In genomic region chr16:18653290-18654160, GRCm38 (mm10) we compare ENCODE assay signal across 24 mouse cellular contexts. TPM values are rescaled to one million over a fixed set of nuclear protein-coding genes. Genes with fewer than 3 reads are reported as not detected.
DNase-seq lines count a peak whose midpoint lies in the region; ATAC-seq and TF ChIP-seq lines count a peak whose summit lies in the region.
"Had no signal": no experiment of that assay in that cellular context is flagged by ENCODE, and none has a peak within 500 bp of the region (broad histone marks: within the 10 kb centered on the region; RNA-seq: fewer than 3 reads in every experiment).

No protein-coding gene starts in this region.

- H3K4me2 ChIP-seq in liver, postnatal 0 days (ENCODE audit: low read depth, low read length), result no peak overlapping the region
- H3K4me2 ChIP-seq in intestine, embryonic 14.5 days (ENCODE audit: low read length), result no peak overlapping the region
- H3K4me2 ChIP-seq in forebrain, embryonic 15.5 days (replicated peaks), result no peak overlapping the region
- H3K4me2 ChIP-seq: hindbrain, embryonic 12.5 days; limb, embryonic 15.5 days; midbrain, embryonic 15.5 days had no signal

- H3K27ac ChIP-seq in liver, postnatal 0 days (ENCODE audit: low read depth), result no peak overlapping the region
- H3K27ac ChIP-seq in intestine, embryonic 14.5 days (ENCODE audit: low read depth), result no peak overlapping the region
- no peak overlapping the region for H3K27ac ChIP-seq in forebrain, embryonic 15.5 days (replicated peaks)
- H3K27ac ChIP-seq: forebrain, embryonic 10.5 days; hindbrain, embryonic 12.5 days; limb, embryonic 15.5 days; midbrain, embryonic 15.5 days had no signal

- no peak overlapping the region for H3K9ac ChIP-seq in liver, postnatal 0 days (replicated peaks)
- no peak overlapping the region for H3K9ac ChIP-seq in intestine, embryonic 14.5 days (ENCODE audit: low read length)
- no peak overlapping the region for H3K9ac ChIP-seq in forebrain, embryonic 15.5 days (replicated peaks)
- H3K9ac ChIP-seq: hindbrain, embryonic 12.5 days; limb, embryonic 15.5 days; midbrain, embryonic 15.5 days had no signal

- H3K4me3 ChIP-seq in liver, postnatal 0 days (ENCODE audit: low read depth, low read length), result no peak overlapping the region
- no peak overlapping the region for H3K4me3 ChIP-seq in intestine, embryonic 14.5 days (ENCODE audit: low read depth, low read length)
- no peak overlapping the region for H3K4me3 ChIP-seq in forebrain, embryonic 15.5 days
- H3K4me3 ChIP-seq: forebrain, embryonic 10.5 days; hindbrain, embryonic 12.5 days; limb, embryonic 15.5 days; midbrain, embryonic 15.5 days; myocyte had no signal

- TF ChIP-seq CTCF in liver, postnatal 0 days (IDR thresholded peaks at IDR 0.05; ENCODE audit: low read depth), result peak; percentile 29; the same call in 1 of the 2 replicates

- TF ChIP-seq EP300 in liver, postnatal 0 days (IDR thresholded peaks at IDR 0.05; ENCODE audit: low read depth), result no peak

- no peaks in the 10 kb centered on the region for H3K27me3 ChIP-seq in liver, postnatal 0 days (ENCODE audit: insufficient read depth, low read length)
- H3K27me3 ChIP-seq in intestine, embryonic 14.5 days (replicated peaks; ENCODE audit: control insufficient read depth, insufficient read depth, low read length), result no peaks in the 10 kb centered on the region
- no peaks in the 10 kb centered on the region for H3K27me3 ChIP-seq in forebrain, embryonic 15.5 days
- H3K27me3 ChIP-seq: hindbrain, embryonic 12.5 days; limb, embryonic 15.5 days; midbrain, embryonic 15.5 days had no signal

- no peak for ATAC-seq in liver, postnatal 0 days
- ATAC-seq in intestine, embryonic 14.5 days (replicated peaks; ENCODE audit: low FRiP score, low TSS enrichment, low read depth), result 0 out of 2 replicates have a peak, but pooled peaks have one; percentile 32
- ATAC-seq in forebrain, embryonic 15.5 days (replicated peaks), result no peak
- ATAC-seq: inflammation-experienced regulatory T-cells, adult 6 months; midbrain, embryonic 15.5 days; Patski had no signal

- 64% methylated on average over 6 of the region's 6 CpGs for WGBS in liver, postnatal 0 days (ENCODE audit: insufficient replicate concordance)
- 81% methylated on average over 6 of the region's 6 CpGs for WGBS in intestine, embryonic 14.5 days
- 87% methylated on average over 6 of the region's 6 CpGs for WGBS in forebrain, embryonic 15.5 days

- no peaks in the 10 kb centered on the region for H3K4me1 ChIP-seq in liver, postnatal 0 days (ENCODE audit: insufficient read depth)
- no peaks in the 10 kb centered on the region for H3K4me1 ChIP-seq in intestine, embryonic 14.5 days (replicated peaks; ENCODE audit: control insufficient read depth, insufficient read depth, low read length)
- no peaks in the 10 kb centered on the region for H3K4me1 ChIP-seq in forebrain, embryonic 15.5 days
- H3K4me1 ChIP-seq: hindbrain, embryonic 12.5 days; midbrain, embryonic 15.5 days had no signal

- no peaks in the 10 kb centered on the region for H3K36me3 ChIP-seq in liver, postnatal 0 days (replicated peaks; ENCODE audit: insufficient read depth, low read length)
- H3K36me3 ChIP-seq in intestine, embryonic 14.5 days (ENCODE audit: control insufficient read depth, insufficient read depth, low read length), result no peaks in the 10 kb centered on the region
- no peaks in the 10 kb centered on the region for H3K36me3 ChIP-seq in forebrain, embryonic 15.5 days
- H3K36me3 ChIP-seq: forebrain, embryonic 10.5 days; hindbrain, embryonic 12.5 days; limb, embryonic 15.5 days; midbrain, embryonic 15.5 days had no signal

- no peak for DNase-seq in liver, postnatal 0 days
- DNase-seq in liver, result no peak
- peak; percentile 63 for DNase-seq in ES-CJ7 (ENCODE audit: low read depth, low spot score)
- DNase-seq in intestine, embryonic 14.5 days (ENCODE audit: low spot score), result no peak
- DNase-seq in ovary, postnatal 14 days (ENCODE audit: low spot score), result no peak
- no peak for DNase-seq in urinary bladder, postnatal 25 days (ENCODE audit: low spot score)
- DNase-seq: adrenal gland, postnatal 14 days; cerebellum, adult 11-12 months; cerebellum, postnatal 36 days; gastrocnemius, postnatal 14 days; heart, postnatal 10 days; layer of hippocampus, postnatal 36 days; lung, adult 2 months; lung, postnatal 36 days; right cerebral cortex, postnatal 14 days; thymus, adult 2 months had no signal

- no peaks in the 10 kb centered on the region for H3K9me3 ChIP-seq in liver, postnatal 0 days (ENCODE audit: low read length)
- no peaks in the 10 kb centered on the region for H3K9me3 ChIP-seq in intestine, embryonic 14.5 days (ENCODE audit: control insufficient read depth, low read length)
- no peaks in the 10 kb centered on the region for H3K9me3 ChIP-seq in forebrain, embryonic 15.5 days
- H3K9me3 ChIP-seq: hindbrain, embryonic 12.5 days; limb, embryonic 15.5 days; midbrain, embryonic 15.5 days had no signal

RNA-seq across cellular contexts. Expression of gene Sept5, which starts 23.8 kb away (rescaled TPM):
- 3.0 and 3.2 TPM in 2 replicates for polyA plus RNA-seq in liver, postnatal 0 days (2015; fragmentation: Nextera tagmentation; extraction: Ambion mirVana)
- polyA plus RNA-seq in intestine, embryonic 14.5 days (2014; fragmentation: Nextera tagmentation; extraction: Ambion mirVana), result 29.3 and 29.9 TPM in 2 replicates
- 194 and 203 TPM in 2 replicates for polyA plus RNA-seq in forebrain, embryonic 15.5 days (2015; fragmentation: Nextera tagmentation; extraction: Ambion mirVana)

RNA-seq across cellular contexts. Expression of gene Gm49601, which starts 27.3 kb away (rescaled TPM):
- polyA plus RNA-seq in liver, postnatal 0 days (2015; fragmentation: Nextera tagmentation; extraction: Ambion mirVana), result 0.32 TPM in 1 of 2 replicates, not detected in the other
- polyA plus RNA-seq in intestine, embryonic 14.5 days (2014; fragmentation: Nextera tagmentation; extraction: Ambion mirVana), result 2.0 and 2.2 TPM in 2 replicates
- 20.5 and 22.0 TPM in 2 replicates for polyA plus RNA-seq in forebrain, embryonic 15.5 days (2015; fragmentation: Nextera tagmentation; extraction: Ambion mirVana)
- polyA plus RNA-seq: inflammation-experienced regulatory T-cells, adult 6 months had no signal

RNA-seq across cellular contexts. Expression of gene Gp1bb, which starts 31.3 kb away (rescaled TPM):
- polyA plus RNA-seq in liver, postnatal 0 days (2015; fragmentation: Nextera tagmentation; extraction: Ambion mirVana), result 55.8 and 56.5 TPM in 2 replicates
- polyA plus RNA-seq in intestine, embryonic 14.5 days (2014; fragmentation: Nextera tagmentation; extraction: Ambion mirVana), result 1.9 and 2.0 TPM in 2 replicates
- 9.7 and 10.1 TPM in 2 replicates for polyA plus RNA-seq in forebrain, embryonic 15.5 days (2015; fragmentation: Nextera tagmentation; extraction: Ambion mirVana)
- polyA plus RNA-seq: inflammation-experienced regulatory T-cells, adult 6 months had no signal
